Mouse (Mus musculus): ENCODE results near the gene Micu1. TPM values are rescaled to one million over a fixed set of nuclear protein-coding genes. Genes with fewer than 3 reads are reported as not detected.

The Micu1 gene
- polyA plus RNA-seq, 1 experiment from 2014 or later = 82.0 TPM

DNA sequence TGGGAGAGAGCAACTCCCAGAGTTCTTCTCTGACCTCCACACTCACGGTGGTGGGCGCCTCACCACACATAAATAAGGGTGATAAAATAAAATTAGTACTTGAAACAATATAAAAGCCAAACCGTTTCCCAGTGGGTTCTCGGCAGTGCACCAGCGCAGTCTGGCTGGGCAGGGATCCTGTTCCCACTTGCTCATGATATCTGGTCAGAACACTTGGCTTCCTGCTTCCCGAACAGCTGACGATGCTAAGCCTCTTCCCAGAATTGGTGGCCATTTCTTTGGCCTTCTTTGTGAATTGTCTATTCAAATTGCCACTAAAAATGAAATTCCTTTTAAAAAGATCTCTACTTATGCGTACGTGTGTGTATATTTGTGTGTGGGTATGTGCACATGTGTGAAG is 27.0 kb downstream of the Micu1 start:
- 85% methylated on average over 9 of the region's 9 CpGs for WGBS
- H3K27ac ChIP-seq (replicated peaks; ENCODE audit: low read depth, low read length) = no peak overlapping the region
- no peaks in the 10 kb centered on the region for H3K27me3 ChIP-seq (replicated peaks; ENCODE audit: control insufficient read depth, insufficient read depth, low read length)
- H3K36me3 ChIP-seq (ENCODE audit: control insufficient read depth, insufficient read depth, low read length) = peaks cover 26% of the 10 kb centered on the region
- no peak overlapping the region for H3K4me3 ChIP-seq (ENCODE audit: low read depth, low read length)
- H3K4me1 ChIP-seq (ENCODE audit: control insufficient read depth, insufficient read depth, low read length) = peaks cover 8% of the 10 kb centered on the region
- no peak for ATAC-seq (ENCODE audit: low read depth)
- no peak overlapping the region for H3K4me2 ChIP-seq (ENCODE audit: low read depth, low read length)
- H3K9ac ChIP-seq (ENCODE audit: low read depth, low read length) = no peak overlapping the region
- no peaks in the 10 kb centered on the region for H3K9me3 ChIP-seq (ENCODE audit: control insufficient read depth, low read length)
- no peak for DNase-seq (ENCODE audit: low spot score)

- Histone ChIP-seq H3K9me3 (ENCODE audit: control insufficient read depth, low read length) (no peaks in the 10 kb centered on the region), H3K36me3 (ENCODE audit: control insufficient read depth, insufficient read depth, low read length) (peaks cover 29% of the 10 kb centered on the region), H3K27ac (replicated peaks; ENCODE audit: low read depth, low read length) (no peak overlapping the region), H3K27me3 (replicated peaks; ENCODE audit: control insufficient read depth, insufficient read depth, low read length) (no peaks in the 10 kb centered on the region), H3K4me3 (ENCODE audit: low read depth, low read length) (no peak overlapping the region), H3K4me2 (ENCODE audit: low read depth, low read length) (no peak overlapping the region), H3K9ac (ENCODE audit: low read depth, low read length) (no peak overlapping the region), H3K4me1 (ENCODE audit: control insufficient read depth, insufficient read depth, low read length) (peaks cover 2% of the 10 kb centered on the region; the same call in 1 of the 2 replicates)
- 82% methylated on average over 4 of the region's 4 CpGs for WGBS
- no peak for DNase-seq (ENCODE audit: low spot score)
- no peak for ATAC-seq (ENCODE audit: low read depth)
These were observed 27.6 kb downstream of the Micu1 start for GRCm38 (mm10) chr10:59729842-59730241.

- WGBS = 78% methylated on average over 11 of the region's 11 CpGs
- Histone ChIP-seq H3K4me1 (ENCODE audit: control insufficient read depth, insufficient read depth, low read length) (no peaks in the 10 kb centered on the region), H3K9me3 (ENCODE audit: control insufficient read depth, low read length) (no peaks in the 10 kb centered on the region), H3K27ac (replicated peaks; ENCODE audit: low read depth, low read length) (no peak overlapping the region), H3K36me3 (ENCODE audit: control insufficient read depth, insufficient read depth, low read length) (peaks cover 28% of the 10 kb centered on the region), H3K4me3 (ENCODE audit: low read depth, low read length) (no peak overlapping the region), H3K9ac (ENCODE audit: low read depth, low read length) (no peak overlapping the region), H3K4me2 (ENCODE audit: low read depth, low read length) (no peak overlapping the region), H3K27me3 (replicated peaks; ENCODE audit: control insufficient read depth, insufficient read depth, low read length) (no peaks in the 10 kb centered on the region)
- no peak for DNase-seq (ENCODE audit: low spot score)
- no peak for ATAC-seq (ENCODE audit: low read depth)
These were observed 33.8 kb downstream of the Micu1 start for GRCm38 (mm10) chr10:59736027-59736598.

DNA sequence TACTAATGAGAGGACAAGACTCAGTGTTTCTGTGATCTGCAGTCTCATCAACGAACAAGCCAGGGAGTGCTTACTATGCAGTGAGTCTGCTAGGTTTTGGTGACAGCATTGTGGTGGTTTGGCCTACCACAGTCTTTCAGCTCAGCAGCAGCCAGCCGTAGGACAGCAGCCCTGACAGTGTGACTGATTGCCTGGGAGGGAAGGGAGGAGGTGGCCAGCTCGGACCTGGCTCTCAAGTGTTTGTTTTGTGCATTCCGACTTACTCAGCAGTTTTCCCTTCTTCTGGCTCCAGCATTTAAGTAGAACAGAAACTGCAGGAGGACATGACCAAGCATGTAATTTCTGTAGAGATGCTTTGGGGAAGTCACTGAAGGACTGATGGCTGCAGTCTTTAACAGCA is 39.2 kb downstream of the Micu1 start:
- Histone ChIP-seq H3K4me1 (ENCODE audit: control insufficient read depth, insufficient read depth, low read length) (no peaks in the 10 kb centered on the region), H3K36me3 (ENCODE audit: control insufficient read depth, insufficient read depth, low read length) (peaks cover 43% of the 10 kb centered on the region), H3K9me3 (ENCODE audit: control insufficient read depth, low read length) (no peaks in the 10 kb centered on the region), H3K4me3 (ENCODE audit: low read depth, low read length) (no peak overlapping the region), H3K27me3 (replicated peaks; ENCODE audit: control insufficient read depth, insufficient read depth, low read length) (no peaks in the 10 kb centered on the region), H3K9ac (ENCODE audit: low read depth, low read length) (no peak overlapping the region), H3K27ac (replicated peaks; ENCODE audit: low read depth, low read length) (no peak overlapping the region), H3K4me2 (ENCODE audit: low read depth, low read length) (no peak overlapping the region)
- DNase-seq (ENCODE audit: low spot score) = no peak
- WGBS = 45% methylated on average over 4 of the region's 4 CpGs
- ATAC-seq (ENCODE audit: low read depth) = no peak

DNA sequence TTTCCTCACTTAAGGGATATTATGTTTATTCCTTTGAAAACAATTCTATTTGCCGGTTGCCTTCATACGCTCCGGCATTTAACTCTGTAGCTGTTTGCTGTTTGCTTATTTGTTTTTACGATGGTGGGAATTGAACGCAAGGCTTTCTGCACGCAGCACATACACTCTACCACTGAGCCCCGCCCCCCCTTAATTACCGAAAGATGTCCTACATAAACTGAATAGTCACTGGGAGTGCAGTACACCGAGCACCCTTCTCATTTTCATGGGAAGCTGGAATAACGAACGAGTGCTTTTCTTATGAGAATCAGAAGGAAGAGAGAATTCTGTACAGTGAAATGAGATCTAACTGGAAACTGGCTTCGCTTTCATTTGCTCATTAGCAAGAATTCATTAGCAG is 41.1 kb downstream of the Micu1 start:
- H3K4me3 ChIP-seq (ENCODE audit: low read depth, low read length) = no peak overlapping the region
- no peaks in the 10 kb centered on the region for H3K4me1 ChIP-seq (ENCODE audit: control insufficient read depth, insufficient read depth, low read length)
- H3K27me3 ChIP-seq (replicated peaks; ENCODE audit: control insufficient read depth, insufficient read depth, low read length) = no peaks in the 10 kb centered on the region
- DNase-seq (ENCODE audit: low spot score) = no peak
- no peaks in the 10 kb centered on the region for H3K9me3 ChIP-seq (ENCODE audit: control insufficient read depth, low read length)
- no peak overlapping the region for H3K4me2 ChIP-seq (ENCODE audit: low read depth, low read length)
- H3K9ac ChIP-seq (ENCODE audit: low read depth, low read length) = no peak overlapping the region
- 85% methylated on average over 12 of the region's 12 CpGs for WGBS
- no peak for ATAC-seq (ENCODE audit: low read depth)
- peaks cover 37% of the 10 kb centered on the region for H3K36me3 ChIP-seq (ENCODE audit: control insufficient read depth, insufficient read depth, low read length)
- H3K27ac ChIP-seq (replicated peaks; ENCODE audit: low read depth, low read length) = no peak overlapping the region

DNA sequence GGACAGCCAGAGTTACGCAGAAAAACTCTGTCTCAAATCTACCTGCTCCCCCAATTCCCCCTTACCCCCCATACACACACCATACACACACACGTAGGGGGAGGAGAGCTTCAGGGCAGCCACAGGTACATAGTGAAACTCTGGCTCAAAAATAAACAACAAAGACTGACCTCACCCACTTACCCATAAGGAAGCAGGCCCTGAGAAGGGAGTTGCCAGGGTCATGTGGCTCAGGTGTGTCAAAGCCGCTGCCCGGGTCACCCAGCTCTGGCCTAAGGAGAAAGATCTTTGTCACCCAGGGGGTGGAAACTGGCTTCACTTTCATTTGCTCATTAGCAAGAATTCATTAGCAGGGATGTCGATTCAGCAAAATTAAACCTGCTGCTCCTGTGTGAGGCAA is 41.7 kb downstream of the Micu1 start:
- ATAC-seq (ENCODE audit: low read depth) = no peak
- Histone ChIP-seq H3K27ac (replicated peaks; ENCODE audit: low read depth, low read length) (no peak overlapping the region), H3K4me2 (ENCODE audit: low read depth, low read length) (no peak overlapping the region), H3K27me3 (replicated peaks; ENCODE audit: control insufficient read depth, insufficient read depth, low read length) (no peaks in the 10 kb centered on the region), H3K9ac (ENCODE audit: low read depth, low read length) (no peak overlapping the region), H3K4me1 (ENCODE audit: control insufficient read depth, insufficient read depth, low read length) (no peaks in the 10 kb centered on the region), H3K4me3 (ENCODE audit: low read depth, low read length) (no peak overlapping the region), H3K9me3 (ENCODE audit: control insufficient read depth, low read length) (no peaks in the 10 kb centered on the region), H3K36me3 (ENCODE audit: control insufficient read depth, insufficient read depth, low read length) (peaks cover 37% of the 10 kb centered on the region)
- no peak for DNase-seq (ENCODE audit: low spot score)
- WGBS = 89% methylated on average over 5 of the region's 5 CpGs

GRCm38 (mm10) chr10:59747334-59747733 is 45.1 kb downstream of the Micu1 start:
- Histone ChIP-seq H3K4me3 (ENCODE audit: low read depth, low read length) (no peak overlapping the region), H3K9me3 (ENCODE audit: control insufficient read depth, low read length) (no peaks in the 10 kb centered on the region), H3K27ac (replicated peaks; ENCODE audit: low read depth, low read length) (no peak overlapping the region), H3K4me1 (ENCODE audit: control insufficient read depth, insufficient read depth, low read length) (no peaks in the 10 kb centered on the region), H3K36me3 (ENCODE audit: control insufficient read depth, insufficient read depth, low read length) (peaks cover 26% of the 10 kb centered on the region), H3K4me2 (ENCODE audit: low read depth, low read length) (no peak overlapping the region), H3K9ac (ENCODE audit: low read depth, low read length) (no peak overlapping the region), H3K27me3 (replicated peaks; ENCODE audit: control insufficient read depth, insufficient read depth, low read length) (no peaks in the 10 kb centered on the region)
- DNase-seq (ENCODE audit: low spot score) = no peak
- no peak for ATAC-seq (ENCODE audit: low read depth)
- WGBS = 59% methylated on average over 7 of the region's 7 CpGs

GRCm38 (mm10) chr10:59748699-59749200 is 46.5 kb downstream of the Micu1 start:
- ATAC-seq (ENCODE audit: low read depth) (no peak), DNase-seq (ENCODE audit: low spot score) (no peak)
- H3K27me3 ChIP-seq (replicated peaks; ENCODE audit: control insufficient read depth, insufficient read depth, low read length) = no peaks in the 10 kb centered on the region
- peaks cover 4% of the 10 kb centered on the region; the same call in 1 of the 2 replicates for H3K9me3 ChIP-seq (ENCODE audit: control insufficient read depth, low read length)
- no peak overlapping the region for H3K9ac ChIP-seq (ENCODE audit: low read depth, low read length)
- H3K27ac ChIP-seq (replicated peaks; ENCODE audit: low read depth, low read length) = no peak overlapping the region
- H3K4me2 ChIP-seq (ENCODE audit: low read depth, low read length) = no peak overlapping the region
- no peaks in the 10 kb centered on the region for H3K4me1 ChIP-seq (ENCODE audit: control insufficient read depth, insufficient read depth, low read length)
- H3K4me3 ChIP-seq (ENCODE audit: low read depth, low read length) = no peak overlapping the region
- H3K36me3 ChIP-seq (ENCODE audit: control insufficient read depth, insufficient read depth, low read length) = peaks cover 30% of the 10 kb centered on the region
- WGBS = 47% methylated on average over 2 of the region's 2 CpGs

- ATAC-seq (ENCODE audit: low read depth) (no peak), DNase-seq (ENCODE audit: low spot score) (no peak)
- Histone ChIP-seq H3K4me1 (ENCODE audit: control insufficient read depth, insufficient read depth, low read length) (peaks cover 19% of the 10 kb centered on the region; the same call in 1 of the 2 replicates), H3K27ac (replicated peaks; ENCODE audit: low read depth, low read length) (no peak overlapping the region), H3K36me3 (ENCODE audit: control insufficient read depth, insufficient read depth, low read length) (peaks cover 9% of the 10 kb centered on the region), H3K9me3 (ENCODE audit: control insufficient read depth, low read length) (peaks cover 4% of the 10 kb centered on the region; the same call in 1 of the 2 replicates), H3K4me2 (ENCODE audit: low read depth, low read length) (no peak overlapping the region), H3K27me3 (replicated peaks; ENCODE audit: control insufficient read depth, insufficient read depth, low read length) (no peaks in the 10 kb centered on the region), H3K9ac (ENCODE audit: low read depth, low read length) (no peak overlapping the region), H3K4me3 (ENCODE audit: low read depth, low read length) (no peak overlapping the region)
- WGBS = 76% methylated on average over 9 of the region's 9 CpGs
These were observed 51.3 kb downstream of the Micu1 start for GRCm38 (mm10) chr10:59753538-59754069.

All from embryonic facial prominence, embryonic 14.5 days (tissue).